Mouse (Mus musculus) cerebellum, adult 11 months (tissue): Measurements from ENCODE around the gene Tesk1.

Experiments used
- DNase-seq: peaks from one replicate; pipeline ENCODE4 v3.0.0; 2022

The Tesk1 gene

GRCm38 (mm10) chr4:43496587-43496986, 54.8 kb downstream of the Tesk1 start:
- DNase-seq: no peak

- DNase-seq: no peak
Observed at GRCm38 (mm10) chr4:43497405-43497804, 55.7 kb downstream of the Tesk1 start.
